In the genomic region with DNA sequence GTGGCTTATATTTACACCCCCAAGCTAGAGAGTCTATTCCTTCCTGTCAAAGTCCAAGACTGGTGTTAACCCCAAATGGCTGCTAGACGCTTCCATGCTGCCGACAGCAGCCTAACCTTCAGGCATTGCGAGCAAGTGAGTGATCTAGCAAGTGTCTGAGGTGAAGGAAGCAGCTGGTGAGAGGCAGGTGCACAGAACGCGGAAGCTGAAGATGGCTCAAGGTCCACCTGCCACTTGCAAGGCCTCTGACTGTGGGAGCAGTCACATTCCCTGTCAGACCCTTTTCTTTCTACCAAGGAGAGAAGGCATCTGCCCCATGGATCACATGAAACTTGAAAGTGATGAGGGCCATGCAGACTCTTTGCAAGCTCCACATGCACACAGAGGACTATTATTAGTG, we compare ENCODE assay signal across 22 mouse cellular contexts.
DNase-seq lines count a peak whose midpoint lies in the region; ATAC-seq and TF ChIP-seq lines count a peak whose summit lies in the region.
"Had no signal": no experiment of that assay in that cellular context is flagged by ENCODE, and none has a peak within 500 bp of the region (broad histone marks: within the 10 kb centered on the region; RNA-seq: fewer than 3 reads in every experiment).

No protein-coding gene starts in this region.

- H3K27me3 ChIP-seq in intestine, embryonic 16.5 days (replicated peaks; ENCODE audit: control insufficient read depth, insufficient read depth, low read length), result no peaks in the 10 kb centered on the region
- H3K27me3 ChIP-seq in embryonic facial prominence, embryonic 10.5 days (replicated peaks; ENCODE audit: low read depth, poor library complexity, severe bottlenecking), result no peaks in the 10 kb centered on the region
- H3K27me3 ChIP-seq: limb, embryonic 13.5 days had no signal

- H3K4me1 ChIP-seq in bone marrow macrophage, adult 2 months (ENCODE audit: control insufficient read depth, insufficient read depth, low read length), result peaks cover 43% of the 10 kb centered on the region
- no peaks in the 10 kb centered on the region for H3K4me1 ChIP-seq in intestine, embryonic 16.5 days (ENCODE audit: control insufficient read depth, insufficient read depth, low read length)
- H3K4me1 ChIP-seq in embryonic facial prominence, embryonic 10.5 days, result peaks cover 8% of the 10 kb centered on the region

- TF ChIP-seq POLR2A in bone marrow macrophage, adult 2 months (IDR thresholded peaks at IDR 0.05; ENCODE audit: borderline replicate concordance, low read depth, low read length), result no peak

- ATAC-seq in intestine, embryonic 16.5 days, result peak; percentile 88
- peak; percentile 14 for ATAC-seq in megakaryocyte, adult 5-6 weeks (ENCODE audit: poor library complexity, severe bottlenecking)
- ATAC-seq: CD4-positive, CD25-positive, alpha-beta regulatory T cell, adult 4 months; forebrain, embryonic 14.5 days; hindbrain, embryonic 16.5 days had no signal

- no peaks in the 10 kb centered on the region for H3K9me3 ChIP-seq in intestine, embryonic 16.5 days (ENCODE audit: control insufficient read depth, low read length)
- no peaks in the 10 kb centered on the region for H3K9me3 ChIP-seq in embryonic facial prominence, embryonic 10.5 days
- H3K9me3 ChIP-seq: limb, embryonic 13.5 days had no signal

- 80% methylated on average over 5 of the region's 5 CpGs for WGBS in intestine, embryonic 16.5 days
- WGBS in embryonic facial prominence, embryonic 10.5 days, result 95% methylated on average over 5 of the region's 5 CpGs

- no peak overlapping the region for H3K9ac ChIP-seq in intestine, embryonic 16.5 days (ENCODE audit: low read depth, low read length)
- H3K9ac ChIP-seq: limb, embryonic 13.5 days had no signal

- H3K36me3 ChIP-seq in intestine, embryonic 16.5 days (ENCODE audit: control insufficient read depth, insufficient read depth, low read length), result no peaks in the 10 kb centered on the region
- H3K36me3 ChIP-seq in embryonic facial prominence, embryonic 10.5 days (replicated peaks), result no peaks in the 10 kb centered on the region
- H3K36me3 ChIP-seq: G1E; limb, embryonic 13.5 days had no signal

- H3K4me3 ChIP-seq in bone marrow macrophage, adult 2 months (ENCODE audit: insufficient read depth, low read length), result no peak overlapping the region
- H3K4me3 ChIP-seq in intestine, embryonic 16.5 days (ENCODE audit: low read length), result no peak overlapping the region
- H3K4me3 ChIP-seq in embryonic facial prominence, embryonic 10.5 days, result no peak overlapping the region
- H3K4me3 ChIP-seq: limb, embryonic 13.5 days had no signal

- H3K27ac ChIP-seq in bone marrow macrophage, adult 2 months (ENCODE audit: insufficient read depth, low read depth, low read length), result peak overlapping the region; percentile 3; the same call in 1 of the 2 replicates
- H3K27ac ChIP-seq in intestine, embryonic 16.5 days (ENCODE audit: low read length), result peak overlapping the region; percentile 67; the same call in 1 of the 2 replicates
- H3K27ac ChIP-seq in embryonic facial prominence, embryonic 10.5 days (replicated peaks), result no peak overlapping the region
- H3K27ac ChIP-seq: limb, embryonic 13.5 days had no signal

- no peak for TF ChIP-seq CTCF in bone marrow macrophage, adult 2 months (IDR thresholded peaks at IDR 0.05; ENCODE audit: low read depth, low read length)

- no peak overlapping the region for H3K4me2 ChIP-seq in intestine, embryonic 16.5 days (ENCODE audit: low read depth, low read length)
- H3K4me2 ChIP-seq: heart, embryonic 11.5 days; limb, embryonic 13.5 days; midbrain, embryonic 11.5 days had no signal

- DNase-seq in thymus, postnatal 25 days, result peak; percentile 75
- no peak for DNase-seq in heart, adult 9 months (ENCODE audit: low spot score in 2 of 2)
- DNase-seq in embryonic facial prominence, embryonic 10.5 days (ENCODE audit: low spot score), result no peak
- DNase-seq in layer of hippocampus, adult 11-12 months (ENCODE audit: low spot score), result no peak
- DNase-seq: cerebellum, adult 11 months; cerebellum, postnatal 36 days; gastrocnemius, postnatal 36 days; heart, postnatal 14 days; kidney, adult 2 months; kidney, postnatal 14 days; lung, postnatal 14 days; right cerebral cortex, postnatal 4 days had no signal
